Mouse (Mus musculus): ENCODE data around the gene Hspa2. TPM values are rescaled to one million over a fixed set of nuclear protein-coding genes. Genes with fewer than 3 reads are reported as not detected.
"Not testable (repeated sequence)": the region's sequence is repeated elsewhere in the genome, so short reads cannot be mapped to it uniquely, and the experiment has no call there.

Hspa2 gene
- total RNA-seq, 2 experiments from 2014 or later, result 106 to 116 TPM

DNA sequence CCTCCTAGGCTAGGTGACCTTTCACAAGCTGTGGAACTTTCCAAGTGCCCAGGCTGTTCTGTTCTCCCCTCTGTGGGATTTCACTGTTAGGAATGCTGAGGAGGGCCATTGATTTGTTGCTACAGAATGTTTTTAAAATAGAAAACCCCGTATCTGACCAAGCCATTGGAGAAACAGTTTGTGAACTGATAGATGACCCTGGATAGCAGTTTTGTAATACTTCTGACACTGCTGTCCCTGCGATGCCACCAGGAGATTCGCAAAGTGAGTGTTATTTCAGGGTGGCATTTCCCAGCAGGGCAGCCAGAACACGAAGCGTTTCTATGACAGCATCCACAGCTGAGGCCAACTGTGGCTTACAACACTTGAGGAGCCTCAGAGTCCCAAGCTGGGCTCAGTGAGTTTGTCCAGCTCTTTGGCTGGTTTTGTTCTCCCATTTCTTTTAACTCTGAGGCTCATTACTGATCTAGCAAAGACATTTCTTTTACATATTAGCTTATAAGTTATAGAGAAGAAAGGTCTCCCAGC is 27.0 kb downstream of the Hspa2 start:
- peak in 1 of 2 experiments; percentile 26 for DNase-seq (ENCODE audit: extremely low spot score in 1 of 2, low spot score in 1 of 2)

DNA sequence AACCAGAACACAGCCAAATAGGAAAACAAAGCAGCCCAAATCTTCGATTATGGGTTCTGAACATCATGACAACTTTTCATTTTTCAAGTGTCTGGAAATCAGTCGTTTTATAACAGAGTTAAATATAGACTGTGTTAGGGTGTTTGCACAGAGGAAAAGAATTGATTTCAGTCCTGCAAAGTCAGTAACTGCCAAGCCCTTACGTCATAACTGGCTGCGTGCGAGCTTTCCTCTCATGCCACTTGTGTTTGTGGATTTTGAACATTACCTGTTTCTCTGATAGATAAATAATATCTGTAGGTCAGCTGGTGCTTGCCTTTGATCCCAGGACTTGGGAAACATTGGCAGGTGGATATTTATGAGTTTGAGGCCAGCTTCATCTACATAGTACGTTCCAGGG is 27.5 kb downstream of the Hspa2 start:
- DNase-seq (ENCODE audit: extremely low spot score in 1 of 2, low spot score in 1 of 2), result no peak

DNA sequence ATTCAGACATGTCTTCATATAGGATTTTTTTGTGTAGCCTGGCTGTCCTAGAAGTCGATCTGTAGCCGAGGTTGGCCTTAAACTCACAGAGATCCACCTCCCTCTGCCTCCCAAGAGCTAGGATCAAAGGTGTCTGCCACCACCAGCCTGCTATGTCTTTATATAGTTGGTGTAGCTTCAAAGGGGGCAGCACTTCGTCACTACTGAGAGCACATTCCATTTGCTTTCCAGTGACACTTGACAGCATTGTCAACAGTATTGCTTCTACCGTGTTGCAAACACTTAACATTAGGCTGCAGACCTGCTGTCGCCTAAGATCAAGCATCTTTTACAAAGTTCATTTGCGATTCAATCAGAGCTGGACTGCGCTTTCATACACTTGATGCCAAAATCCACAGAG is 30.1 kb downstream of the Hspa2 start:
- no peak for DNase-seq (ENCODE audit: extremely low spot score in 1 of 2, low spot score in 1 of 2)

DNA sequence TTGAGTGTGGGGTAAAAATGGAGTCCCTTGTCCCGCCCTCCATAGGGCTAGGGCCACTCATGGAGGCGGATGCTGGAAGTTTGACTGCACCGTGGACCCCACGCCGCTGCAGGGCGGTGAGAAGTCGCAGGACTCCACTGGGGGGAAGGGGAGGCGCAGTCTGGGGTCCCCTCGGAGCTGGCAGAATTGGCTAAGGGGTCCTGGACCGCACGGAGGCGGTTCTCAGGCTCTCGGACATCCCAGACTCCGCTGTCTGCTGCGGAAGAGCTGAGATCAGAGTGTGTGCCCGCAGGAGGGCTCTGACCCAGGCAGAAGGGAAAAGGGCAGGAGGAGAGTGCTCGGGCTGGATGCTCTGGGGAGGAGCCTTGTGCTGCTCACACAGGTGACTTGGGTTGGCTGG is 31.1 kb downstream of the Hspa2 start:
- DNase-seq (ENCODE audit: extremely low spot score in 1 of 2, low spot score in 1 of 2), result no peak

DNA sequence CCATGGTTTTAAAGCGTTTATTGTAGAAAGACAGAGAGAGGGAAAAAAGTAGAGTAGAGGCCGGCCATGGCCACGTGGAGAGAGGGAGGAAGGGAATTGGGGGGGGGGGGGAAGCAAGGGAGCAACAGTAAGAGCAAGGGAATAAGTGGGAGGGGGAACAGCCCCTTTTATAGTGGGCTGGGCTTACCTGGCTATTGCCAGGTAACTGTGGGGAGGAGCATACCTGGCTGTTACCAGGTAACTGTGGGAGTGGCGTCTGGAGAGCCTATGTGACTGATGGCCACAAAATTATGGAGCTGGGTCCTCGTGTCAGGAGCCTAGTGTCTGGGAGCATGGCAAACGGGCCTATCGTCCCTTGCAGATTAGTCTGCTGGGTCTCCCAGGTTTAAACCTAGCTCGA is 31.6 kb downstream of the Hspa2 start:
- DNase-seq (ENCODE audit: extremely low spot score in 1 of 2, low spot score in 1 of 2), result no peak

DNA sequence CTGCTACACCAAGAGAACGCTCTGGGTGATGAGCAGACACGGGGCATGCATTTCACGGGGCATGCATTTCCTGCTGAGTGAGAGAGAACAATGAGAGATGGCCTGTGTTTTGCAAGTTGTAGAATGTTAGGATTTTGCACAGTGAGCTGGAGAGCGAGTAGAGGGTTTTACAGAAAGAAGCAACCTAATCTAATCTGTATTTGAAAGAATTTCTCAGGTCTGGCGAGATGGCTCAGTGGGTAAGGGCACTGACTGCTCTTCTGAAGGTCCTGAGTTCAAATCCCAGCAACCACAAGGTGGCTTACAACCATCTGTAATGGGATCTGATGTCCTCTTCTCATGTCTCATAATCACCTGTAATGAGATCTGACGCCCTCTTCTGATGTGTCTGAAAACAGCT is 39.5 kb downstream of the Hspa2 start:
- not testable (repeated sequence) for DNase-seq (ENCODE audit: extremely low spot score in 1 of 2, low spot score in 1 of 2)

DNA sequence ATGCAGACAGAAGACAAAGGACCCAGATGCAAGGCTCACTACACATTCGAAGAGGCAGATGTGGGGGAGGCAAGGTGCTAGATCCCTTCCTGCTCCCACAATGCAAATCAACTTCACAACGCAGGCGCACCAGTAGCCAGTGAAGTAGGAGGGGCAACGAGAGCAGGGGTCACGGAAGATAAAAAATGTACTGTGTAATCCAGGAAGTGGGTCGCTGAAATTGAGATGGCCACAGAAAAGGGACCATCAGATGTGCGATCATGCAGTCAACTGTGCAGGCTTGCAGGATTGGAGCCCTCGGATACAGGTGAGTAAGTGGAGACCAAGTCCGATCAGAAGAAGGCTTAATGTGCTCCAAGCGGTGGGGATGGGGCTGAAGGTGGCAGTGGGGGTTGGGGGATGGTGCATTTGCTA is 40.4 kb downstream of the Hspa2 start:
- no peak for DNase-seq (ENCODE audit: extremely low spot score in 1 of 2, low spot score in 1 of 2)

DNA sequence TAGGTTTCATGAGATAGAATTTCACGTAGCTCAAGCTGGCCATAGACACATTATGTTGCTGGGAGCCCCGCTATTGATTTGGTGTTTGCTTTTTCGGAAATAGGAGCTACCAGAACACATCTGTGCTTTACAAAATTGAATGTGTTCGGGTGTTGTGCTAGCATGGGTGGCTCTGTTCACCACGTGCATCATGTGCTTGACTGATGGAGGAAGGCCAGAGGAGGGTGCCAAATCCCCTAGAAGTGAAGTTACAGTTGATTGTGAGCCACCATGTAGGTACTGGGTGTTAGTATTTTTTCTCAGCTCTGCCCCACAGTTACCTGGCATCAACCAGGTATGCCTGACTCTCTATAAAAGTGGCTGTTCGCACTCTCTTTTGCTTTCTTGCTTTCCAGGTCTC is 40.9 kb downstream of the Hspa2 start:
- DNase-seq (ENCODE audit: extremely low spot score in 1 of 2, low spot score in 1 of 2), result no peak

DNA sequence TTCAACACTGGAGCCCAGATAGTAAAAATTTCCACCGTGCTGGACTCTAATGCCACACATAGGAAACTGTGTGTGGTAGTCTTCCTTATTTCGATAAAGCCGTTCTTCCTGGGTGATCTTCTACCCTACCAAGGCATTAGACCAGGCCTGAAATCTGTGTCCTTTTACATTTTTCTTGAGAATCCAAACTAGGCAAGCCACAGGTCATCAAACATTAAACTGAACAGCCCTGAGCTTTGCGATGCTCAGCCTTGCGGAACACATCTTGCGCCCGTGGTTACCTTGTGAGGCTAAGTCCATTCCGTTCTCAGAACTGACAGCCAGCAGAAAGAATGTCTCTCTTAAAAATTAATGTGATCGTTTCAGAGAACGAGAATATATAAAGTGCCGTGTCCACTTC is 42.2 kb downstream of the Hspa2 start:
- DNase-seq (ENCODE audit: extremely low spot score in 1 of 2, low spot score in 1 of 2), result no peak

DNA sequence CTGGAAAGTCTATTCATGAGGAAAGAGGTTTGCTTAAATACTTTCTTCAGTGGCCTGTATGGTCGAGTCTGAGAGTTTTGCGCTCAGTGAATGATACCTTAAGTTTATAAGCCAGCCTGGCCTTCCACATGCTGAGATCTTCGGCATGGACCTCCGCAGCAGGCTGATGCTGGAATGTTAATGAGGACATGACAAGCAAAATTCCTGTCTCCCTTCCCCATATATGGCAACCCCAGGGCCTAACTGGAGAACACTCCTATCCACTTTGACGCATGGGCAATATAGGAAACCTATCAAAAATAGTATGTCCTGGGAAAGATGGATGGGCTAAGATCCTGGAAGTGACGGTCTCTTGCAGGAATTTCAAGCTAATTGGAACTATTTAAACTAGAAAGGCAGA is 44.2 kb downstream of the Hspa2 start:
- DNase-seq (ENCODE audit: extremely low spot score in 1 of 2, low spot score in 1 of 2), result no peak

DNA sequence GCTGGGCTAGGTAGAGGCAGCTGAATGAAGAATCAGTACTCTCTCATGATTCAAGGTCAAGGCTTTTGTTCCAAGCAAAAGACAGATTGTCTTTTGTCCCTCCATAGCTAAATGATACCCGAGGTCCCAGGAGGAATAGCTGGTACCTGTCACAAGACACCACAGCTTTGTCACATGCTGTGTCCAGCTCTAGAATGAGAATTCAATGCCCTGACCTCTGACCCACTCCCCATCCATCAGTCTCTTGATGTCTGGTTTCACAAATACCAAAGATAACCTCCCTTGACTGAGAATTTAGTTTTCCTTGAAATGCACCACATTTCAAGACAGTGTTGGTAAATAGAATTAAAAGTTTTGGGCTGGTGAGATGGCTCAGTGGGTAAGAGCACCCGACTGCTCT is 48.2 kb downstream of the Hspa2 start:
- DNase-seq (ENCODE audit: extremely low spot score in 1 of 2, low spot score in 1 of 2), result no peak

Other genes starting within 250 kb of the Hspa2 start
- under 1 TPM; 0.28 to 0.37 TPM for gene Esr2, start 226.9 kb upstream of the Hspa2 start, total RNA-seq (2021)
- not detected for gene Tex21, start 157.4 kb upstream of the Hspa2 start, total RNA-seq (2021)
- gene Mthfd1, start 148.9 kb upstream of the Hspa2 start, total RNA-seq (2021), result 10 to 100 TPM; 41.1 to 44.9 TPM
- gene Akap5, start 79.3 kb upstream of the Hspa2 start, total RNA-seq (2021), result 10 to 100 TPM; 58.6 to 66.5 TPM
- 10 to 100 TPM; 20.2 to 21.4 TPM for gene Zbtb25, start 34.6 kb upstream of the Hspa2 start, total RNA-seq (2021)
- gene Zbtb1, start 33.9 kb upstream of the Hspa2 start, total RNA-seq (2021), result 1 to 10 TPM; 7.0 to 8.3 TPM
- 1 to 10 TPM in 1 of 2 experiments, under 1 TPM in 1; 0.92 to 1.5 TPM for gene Ppp1r36, start 13.4 kb downstream of the Hspa2 start, total RNA-seq (2021)
- gene Plekhg3, start 126.7 kb downstream of the Hspa2 start, total RNA-seq (2021), result 10 to 100 TPM; 23.2 to 27.5 TPM